Mouse (Mus musculus): ENCODE data around the gene Gm5767. TPM values are rescaled to one million over a fixed set of nuclear protein-coding genes. Genes with fewer than 3 reads are reported as not detected.
"Not testable (repeated sequence)": the region's sequence is repeated elsewhere in the genome, so short reads cannot be mapped to it uniquely, and the experiment has no call there.

Gm5767 gene
- polyA plus RNA-seq, 1 experiment from 2014 or later = not detected

- WGBS = 91% methylated on average over 5 of the region's 5 CpGs
- DNase-seq (ENCODE audit: low spot score) (no peak), ATAC-seq (ENCODE audit: insufficient number of reproducible peaks, low FRiP score, low TSS enrichment, low read depth) (no peak)
- Histone ChIP-seq H3K9ac (ENCODE audit: low read length) (no peak overlapping the region), H3K27me3 (ENCODE audit: control insufficient read depth, insufficient read depth, low read length) (no peaks in the 10 kb centered on the region), H3K36me3 (ENCODE audit: control insufficient read depth, insufficient read depth, low read length) (0 out of 2 replicates have a peak, but pooled peaks cover 2% of the 10 kb centered on the region), H3K4me2 (ENCODE audit: low read depth, severe bottlenecking) (no peak overlapping the region), H3K4me3 (ENCODE audit: low read depth, low read length) (no peak overlapping the region), H3K4me1 (ENCODE audit: control insufficient read depth, insufficient read depth, low read length) (no peaks in the 10 kb centered on the region), H3K9me3 (ENCODE audit: control insufficient read depth, low read length) (no peaks in the 10 kb centered on the region), H3K27ac (replicated peaks; ENCODE audit: low read depth, low read length) (no peak overlapping the region)
These were observed 47.7 kb downstream of the Gm5767 start for GRCm38 (mm10) chr16:8728111-8728748.

- WGBS = 87% methylated on average over 7 of the region's 7 CpGs
- H3K9ac ChIP-seq (ENCODE audit: low read length) = no peak overlapping the region
- peaks cover 9% of the 10 kb centered on the region for H3K4me1 ChIP-seq (ENCODE audit: control insufficient read depth, insufficient read depth, low read length)
- H3K9me3 ChIP-seq (ENCODE audit: control insufficient read depth, low read length) = no peaks in the 10 kb centered on the region
- DNase-seq (ENCODE audit: low spot score) (no peak), ATAC-seq (ENCODE audit: insufficient number of reproducible peaks, low FRiP score, low TSS enrichment, low read depth) (no peak)
- H3K36me3 ChIP-seq (ENCODE audit: control insufficient read depth, insufficient read depth, low read length) = no peaks in the 10 kb centered on the region
- no peak overlapping the region for H3K4me3 ChIP-seq (ENCODE audit: low read depth, low read length)
- no peak overlapping the region for H3K4me2 ChIP-seq (ENCODE audit: low read depth, severe bottlenecking)
- no peaks in the 10 kb centered on the region for H3K27me3 ChIP-seq (ENCODE audit: control insufficient read depth, insufficient read depth, low read length)
- no peak overlapping the region for H3K27ac ChIP-seq (replicated peaks; ENCODE audit: low read depth, low read length)
These were observed 51.1 kb downstream of the Gm5767 start for GRCm38 (mm10) chr16:8731630-8732029.

- H3K27me3 ChIP-seq (ENCODE audit: control insufficient read depth, insufficient read depth, low read length); H3K4me3 ChIP-seq (ENCODE audit: low read depth, low read length); H3K9me3 ChIP-seq (ENCODE audit: control insufficient read depth, low read length); ATAC-seq (ENCODE audit: insufficient number of reproducible peaks, low FRiP score, low TSS enrichment, low read depth); H3K36me3 ChIP-seq (ENCODE audit: control insufficient read depth, insufficient read depth, low read length); H3K4me2 ChIP-seq (ENCODE audit: low read depth, severe bottlenecking); H3K9ac ChIP-seq (ENCODE audit: low read length); DNase-seq (ENCODE audit: low spot score); H3K27ac ChIP-seq (replicated peaks; ENCODE audit: low read depth, low read length): not testable (repeated sequence)
- H3K4me1 ChIP-seq (ENCODE audit: control insufficient read depth, insufficient read depth, low read length) = peaks cover 14% of the 10 kb centered on the region
- 87% methylated on average over 3 of the region's 4 CpGs for WGBS
These were observed 51.9 kb downstream of the Gm5767 start for GRCm38 (mm10) chr16:8732450-8732849.

Other genes with a start within 250 kb of the Gm5767 start
- 14.1 and 17.4 TPM in 2 replicates for gene Mettl22, start 210.0 kb upstream of the Gm5767 start, polyA plus RNA-seq (2014; fragmentation: Nextera tagmentation; extraction: Ambion mirVana)
- gene Abat, start 167.3 kb upstream of the Gm5767 start, polyA plus RNA-seq (2014; fragmentation: Nextera tagmentation; extraction: Ambion mirVana) = 18.5 and 23.3 TPM in 2 replicates
- gene Pmm2, start 43.1 kb upstream of the Gm5767 start, polyA plus RNA-seq (2014; fragmentation: Nextera tagmentation; extraction: Ambion mirVana) = 43.7 and 48.5 TPM in 2 replicates
- gene Tmem186, start 43.1 kb upstream of the Gm5767 start, polyA plus RNA-seq (2014; fragmentation: Nextera tagmentation; extraction: Ambion mirVana) = 17.2 and 17.5 TPM in 2 replicates
- gene Carhsp1, start 8.6 kb upstream of the Gm5767 start, polyA plus RNA-seq (2014; fragmentation: Nextera tagmentation; extraction: Ambion mirVana) = 53.4 and 53.6 TPM in 2 replicates
- gene Usp7, start 111.5 kb downstream of the Gm5767 start, polyA plus RNA-seq (2014; fragmentation: Nextera tagmentation; extraction: Ambion mirVana) = 41.5 and 41.6 TPM in 2 replicates
- 16.2 and 16.4 TPM in 2 replicates for gene 1810013L24Rik, start 149.3 kb downstream of the Gm5767 start, polyA plus RNA-seq (2014; fragmentation: Nextera tagmentation; extraction: Ambion mirVana)

Data from limb, embryonic 11.5 days (tissue).